Mouse (Mus musculus) urinary bladder, postnatal 4 days (tissue): ENCODE results near the gene AL731706.2.
A peak's percentile ranks its signal among the peaks of the same experiment; 100 is the strongest.
"Not testable (repeated sequence)": the region's sequence is repeated elsewhere in the genome, so short reads cannot be mapped to it uniquely, and the experiment has no call there.

Source experiments
- DNase-seq, 2 experiments: peaks; one replicate each; pipeline ENCODE4 v3.0.0; 2021 to 2022; ENCODE audit warnings: low spot score in 2 of 2

AL731706.2 gene

DNA sequence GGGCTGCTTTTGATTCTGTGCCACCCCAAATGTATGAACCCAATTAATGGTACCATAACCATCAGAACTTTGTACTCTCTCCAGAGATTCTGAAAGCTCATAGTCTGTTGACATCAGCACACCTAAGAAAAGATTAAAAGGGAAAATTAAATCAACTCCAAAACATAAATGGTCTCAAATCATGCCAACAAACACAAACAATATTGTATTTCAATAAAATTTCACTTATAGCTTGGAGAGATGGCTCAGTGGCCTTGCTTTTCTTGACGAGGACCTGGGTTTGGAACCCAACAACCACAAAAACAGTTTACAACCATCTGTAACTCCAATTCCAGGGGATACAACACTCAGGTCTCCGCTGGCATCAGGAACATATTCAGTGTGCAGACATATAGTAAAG, at the start of gene AL731706.2:
Gene AL731706.2, minus strand, starts transcription at position 101 of the 400 bp plus-strand sequence.
- no peak for DNase-seq

DNA sequence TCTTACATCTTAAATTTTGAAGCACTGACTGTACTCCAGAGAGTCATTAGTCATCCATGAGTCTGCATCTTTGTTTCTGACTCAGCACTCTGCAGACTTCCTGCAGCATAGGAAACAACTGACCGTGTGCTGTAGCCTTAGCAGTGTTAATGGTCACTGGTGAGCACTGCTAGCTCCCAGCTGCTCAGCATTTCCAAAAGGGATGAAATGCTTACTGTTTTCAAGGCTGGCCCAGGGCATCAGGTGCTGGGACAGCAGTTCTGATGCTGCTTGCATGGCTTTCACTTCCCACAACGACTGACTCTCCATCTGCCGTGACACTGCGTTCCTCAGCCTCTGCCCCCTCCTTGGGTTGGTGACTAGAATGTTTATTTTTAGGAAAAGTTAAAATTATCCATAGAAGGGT, 35.5 kb upstream of the AL731706.2 start:
- DNase-seq = no peak

DNA sequence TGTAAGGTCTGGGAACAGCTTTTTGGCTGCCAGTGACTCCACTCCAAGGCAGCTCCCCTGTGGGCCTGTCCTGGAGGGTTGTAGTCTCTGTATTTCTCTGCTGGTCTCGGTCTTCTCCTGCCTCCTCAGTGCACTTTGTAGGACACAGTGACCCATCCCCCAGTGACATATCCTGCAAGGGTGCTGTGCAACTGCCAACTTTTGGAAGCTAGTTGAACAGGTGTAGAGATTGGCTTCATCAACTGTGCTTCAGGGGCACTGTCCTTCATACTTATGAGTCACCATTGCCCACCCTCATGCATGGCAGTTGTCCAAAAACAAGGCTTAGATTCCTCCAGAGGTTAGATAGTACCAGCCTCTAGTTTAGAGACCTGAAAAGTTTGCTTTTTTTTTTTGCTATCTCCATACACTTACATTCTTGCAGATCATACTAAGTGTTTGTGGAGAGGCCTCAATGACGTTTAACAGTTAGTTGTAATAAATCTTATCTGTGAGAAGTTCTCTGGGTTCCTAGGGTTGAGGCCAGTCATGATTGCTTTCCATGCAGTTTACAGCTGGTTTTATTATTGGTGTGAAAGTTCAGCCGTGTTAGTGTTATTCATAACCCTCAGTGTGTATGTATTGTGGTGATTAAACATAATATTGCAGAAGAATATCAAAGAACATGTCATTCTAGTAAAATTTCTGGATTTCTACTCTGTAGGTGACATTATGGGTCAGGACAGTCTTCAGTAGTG, 34.9 kb upstream of the AL731706.2 start:
- no peak for DNase-seq

DNA sequence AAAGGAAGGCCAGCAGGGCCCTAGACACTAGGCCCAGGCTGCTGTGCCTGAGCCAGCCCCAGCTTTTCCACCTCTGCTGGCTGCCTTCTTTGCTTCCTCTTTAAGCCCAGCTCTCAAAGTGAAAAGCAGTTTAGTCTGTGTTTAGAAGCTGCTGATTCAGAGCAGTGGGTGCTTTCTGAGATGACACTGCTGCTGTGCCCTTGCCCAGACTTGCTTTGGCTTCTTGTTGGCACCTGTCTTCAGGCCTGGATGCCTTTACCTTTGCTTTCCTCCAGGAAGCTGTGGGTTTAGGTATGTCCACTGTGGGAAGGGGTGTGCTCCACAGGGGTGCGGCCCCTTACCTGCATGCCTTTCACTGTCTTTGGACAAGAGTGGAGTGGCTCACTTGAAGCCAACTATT, 34.0 kb upstream of the AL731706.2 start:
- peak; percentile 47 to 59 for DNase-seq

DNA sequence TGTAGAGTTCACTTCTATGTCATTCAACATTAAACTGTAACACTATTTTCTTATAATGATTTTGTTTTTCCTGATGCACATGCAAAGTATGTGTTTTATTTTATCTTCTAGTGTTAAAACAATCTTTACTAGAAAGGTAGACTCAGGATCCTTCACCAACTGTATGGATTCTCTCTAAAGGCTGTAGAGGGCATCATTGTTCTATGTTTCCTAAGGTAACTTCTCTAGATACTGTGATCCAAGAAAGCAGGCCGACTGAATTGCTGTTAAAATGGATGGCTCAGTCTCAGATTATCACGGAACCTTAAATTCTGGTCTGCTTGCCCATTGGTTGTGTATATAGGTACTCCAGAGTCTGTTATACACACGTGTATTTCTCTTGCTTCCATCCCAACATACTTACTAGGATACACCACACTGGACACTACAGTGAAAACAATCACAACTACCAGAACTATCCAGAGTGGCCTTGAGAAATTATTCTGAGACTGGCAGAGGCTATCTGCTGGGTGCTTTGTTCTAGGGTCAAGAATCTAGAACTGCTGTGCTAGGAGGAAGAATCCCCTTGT, 28.9 kb upstream of the AL731706.2 start:
- DNase-seq = no peak

DNA sequence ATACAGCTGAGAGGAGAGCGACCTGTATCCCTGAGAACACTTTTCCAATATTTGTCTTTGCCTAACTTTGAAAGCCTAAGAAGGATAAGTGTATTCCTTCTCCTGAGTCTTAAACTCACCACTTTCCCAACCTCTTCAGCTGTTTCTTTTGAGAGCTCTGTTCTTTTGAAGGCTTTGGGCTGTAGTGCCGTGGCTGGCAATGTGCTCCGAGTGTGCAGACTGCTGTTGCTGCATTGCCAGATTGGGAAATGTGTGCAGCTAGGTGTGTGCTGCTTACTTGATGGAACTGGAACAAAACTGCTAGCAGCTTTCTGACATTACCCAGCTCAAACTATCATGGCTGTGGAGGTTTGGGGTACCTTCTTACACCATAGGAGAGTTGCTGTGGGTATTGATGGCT, 27.5 kb upstream of the AL731706.2 start:
- no peak for DNase-seq

DNA sequence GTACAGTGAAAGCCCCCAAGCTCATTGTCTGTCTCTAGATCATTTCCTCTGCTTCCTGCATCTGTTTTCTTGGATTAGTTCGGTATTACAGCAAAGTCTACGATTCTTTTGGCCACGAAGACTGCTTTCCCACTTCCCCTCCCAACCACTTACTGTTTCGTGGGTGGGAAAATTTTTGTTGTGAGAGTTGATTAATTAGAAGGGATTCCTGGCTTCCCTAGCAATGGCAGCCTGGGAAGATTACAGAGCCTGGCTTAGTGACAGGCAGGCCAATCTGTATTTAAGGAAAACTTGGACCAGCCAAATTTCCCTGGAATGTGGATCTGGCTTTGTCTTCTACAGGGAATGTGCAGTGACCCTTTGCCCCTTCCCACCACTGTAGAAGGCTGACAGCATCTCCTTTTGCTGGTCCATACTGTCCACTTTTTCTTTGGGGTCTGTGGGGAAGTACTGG, 26.5 kb upstream of the AL731706.2 start:
- DNase-seq = no peak

DNA sequence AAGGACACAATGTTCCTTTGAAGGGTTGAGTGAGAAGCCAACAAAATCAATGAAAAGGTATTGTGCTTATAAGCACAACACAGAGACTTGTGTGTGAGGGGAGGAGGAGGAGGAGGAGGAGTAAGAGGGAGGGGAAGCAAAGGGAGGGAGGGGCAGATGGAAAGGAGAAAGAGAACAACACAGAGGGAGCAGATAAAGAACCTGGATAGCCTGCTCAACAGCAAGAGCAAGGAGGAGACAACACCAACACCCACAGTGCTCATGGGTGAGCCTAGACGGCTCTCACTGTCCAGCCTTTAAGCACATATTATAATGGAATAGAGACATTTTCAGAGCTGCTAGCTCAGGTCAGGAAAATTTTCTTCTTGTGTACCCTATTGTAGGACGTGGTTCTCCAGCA, 23.8 kb upstream of the AL731706.2 start:
- no peak for DNase-seq

DNA sequence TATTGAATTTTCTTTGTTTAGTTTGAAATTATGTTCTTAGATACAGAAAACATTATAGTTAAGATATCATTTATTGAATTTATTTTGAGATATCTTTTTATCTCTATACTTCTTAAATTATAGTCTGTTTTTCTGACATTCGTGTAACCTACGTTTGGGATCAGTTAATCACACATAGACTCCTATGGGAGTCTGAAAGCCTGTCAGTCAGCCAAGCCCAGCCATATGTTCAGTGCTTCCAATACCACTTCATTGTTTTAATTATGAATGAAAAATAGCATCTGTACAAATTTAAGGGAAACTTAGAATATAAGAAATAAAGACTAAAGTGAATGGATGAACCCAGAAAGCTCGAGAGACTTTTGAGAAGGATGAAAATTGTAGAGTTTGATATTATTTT, 23.1 kb upstream of the AL731706.2 start:
- DNase-seq = no peak

DNA sequence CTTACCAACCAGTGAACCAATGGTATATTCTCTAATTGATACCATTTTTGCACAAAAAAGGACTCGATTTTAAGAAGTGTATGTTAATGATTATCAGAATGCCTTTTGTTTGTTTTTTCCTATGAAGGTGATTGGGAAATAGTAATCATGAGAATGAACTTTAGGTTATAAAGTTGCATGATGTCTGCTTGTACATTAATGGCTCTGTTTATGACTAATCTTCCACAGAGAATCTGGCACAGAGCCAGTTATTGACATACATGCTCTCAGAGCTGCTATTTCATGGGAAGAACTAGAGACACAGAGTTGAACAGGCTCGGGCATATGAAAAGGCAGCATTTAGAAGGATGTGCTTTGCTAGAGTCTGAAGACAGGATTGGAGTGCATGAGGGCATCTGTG, 10.7 kb upstream of the AL731706.2 start:
- no peak for DNase-seq

DNA sequence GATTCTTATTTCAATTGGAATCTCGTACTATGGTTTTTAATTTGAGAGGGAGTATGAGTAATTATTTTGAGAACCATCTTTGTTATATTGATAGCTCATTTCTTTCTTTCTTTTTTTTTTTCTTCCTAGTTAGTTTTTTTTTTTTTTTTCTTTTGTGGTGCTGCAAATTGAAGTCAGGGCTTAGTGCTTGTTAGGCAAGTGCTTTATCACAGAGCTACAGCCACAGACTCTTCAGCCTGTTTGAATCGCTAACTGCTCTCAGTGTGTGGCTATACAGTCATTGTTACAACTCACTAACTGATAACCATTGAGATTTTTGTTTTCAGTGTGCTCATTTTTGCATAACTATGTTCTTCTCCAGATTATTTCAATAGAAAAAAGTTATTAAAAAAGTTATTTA, 9.0 kb upstream of the AL731706.2 start:
- DNase-seq = no peak

DNA sequence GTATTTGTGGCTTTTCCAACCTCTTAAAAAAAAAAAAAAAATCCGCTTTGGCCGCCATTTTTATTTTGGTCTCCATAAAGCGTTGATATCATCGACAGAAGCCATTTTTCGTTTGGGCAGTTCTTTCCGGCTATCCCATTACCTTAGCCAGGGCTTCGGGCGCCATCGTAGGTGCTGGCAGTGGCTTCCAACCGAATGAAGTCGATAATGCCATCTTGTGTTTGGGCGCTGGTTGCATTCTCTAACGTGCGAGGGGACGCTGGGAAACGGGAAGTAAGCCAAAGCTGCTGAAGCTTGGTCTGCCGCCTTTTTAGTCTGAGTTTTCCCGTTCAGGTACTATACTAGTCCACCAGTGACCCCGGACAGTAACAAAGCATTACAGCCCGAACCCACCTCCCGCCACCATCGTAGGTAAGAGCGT, 6.5 kb upstream of the AL731706.2 start:
- peak; percentile 91 to 92 for DNase-seq

DNA sequence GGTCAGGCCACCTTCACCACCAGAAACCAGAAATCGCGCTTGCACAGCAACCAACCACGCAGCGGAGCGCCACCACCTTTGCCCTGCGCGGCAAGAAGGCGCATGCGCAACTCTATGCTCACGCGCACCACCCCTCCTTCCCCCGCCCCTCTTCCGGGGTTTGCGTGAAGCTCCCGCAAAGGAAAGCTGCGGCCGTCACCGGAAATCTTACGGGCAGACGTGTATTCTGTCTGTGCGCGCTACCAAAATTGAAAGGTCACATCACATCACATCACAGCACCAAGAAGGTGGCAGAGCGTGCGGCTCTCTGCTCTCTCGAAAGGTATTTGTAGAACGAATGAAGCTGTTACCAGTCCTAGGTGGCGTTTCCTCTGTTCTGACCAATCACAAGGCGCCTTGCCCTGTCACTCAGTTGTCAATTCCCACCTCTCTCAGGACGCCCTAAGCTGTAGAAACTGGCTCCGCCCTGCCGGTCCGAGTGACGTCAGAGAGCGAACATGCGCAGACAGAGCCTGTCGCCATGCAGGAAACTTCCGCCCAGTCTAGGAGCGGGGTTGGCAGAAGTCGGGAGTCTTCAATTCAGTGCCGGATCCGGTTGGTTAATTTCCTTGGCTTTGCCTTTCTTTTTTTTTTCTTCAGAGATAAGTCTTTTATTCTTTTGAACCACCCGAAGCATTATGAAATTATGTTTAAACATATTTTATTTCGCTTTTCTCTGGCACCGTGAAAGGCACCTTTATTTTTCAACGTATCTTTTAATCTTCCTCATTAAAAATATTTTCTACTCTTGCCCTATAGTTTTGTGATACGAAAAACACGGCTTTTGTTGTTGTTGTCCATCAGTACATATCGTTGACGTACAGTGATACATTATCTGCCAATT, 5.8 kb upstream of the AL731706.2 start, which contains the start of the genes Slx4ip, AL731706.1 and Mkks:
Gene Slx4ip, plus strand, starts transcription at position 151 of the 883 bp plus-strand sequence.
Gene AL731706.1, minus strand, starts transcription at position 322 of the 883 bp plus-strand sequence.
Gene Mkks, minus strand, starts transcription at position 322 of the 883 bp plus-strand sequence.
- peak; percentile 99 for DNase-seq

DNA sequence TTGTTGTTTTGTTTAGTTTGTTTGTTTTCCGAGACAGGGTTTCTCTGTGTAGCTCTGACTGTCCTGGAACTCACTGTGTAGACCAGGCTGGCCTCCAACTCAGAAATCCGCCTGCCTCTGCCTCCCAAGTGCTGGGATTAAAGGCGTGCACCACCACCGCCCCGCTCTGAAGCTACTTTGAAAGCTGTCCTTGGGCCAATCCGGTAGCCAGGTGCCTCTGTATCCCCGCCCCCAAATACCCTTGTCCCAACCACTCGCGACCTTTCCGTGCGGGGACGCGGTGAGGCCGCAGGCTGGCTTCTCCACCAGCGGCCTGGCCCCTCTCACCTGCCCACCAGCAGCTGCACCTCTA, 5.2 kb upstream of the AL731706.2 start:
- DNase-seq = not testable (repeated sequence)

DNA sequence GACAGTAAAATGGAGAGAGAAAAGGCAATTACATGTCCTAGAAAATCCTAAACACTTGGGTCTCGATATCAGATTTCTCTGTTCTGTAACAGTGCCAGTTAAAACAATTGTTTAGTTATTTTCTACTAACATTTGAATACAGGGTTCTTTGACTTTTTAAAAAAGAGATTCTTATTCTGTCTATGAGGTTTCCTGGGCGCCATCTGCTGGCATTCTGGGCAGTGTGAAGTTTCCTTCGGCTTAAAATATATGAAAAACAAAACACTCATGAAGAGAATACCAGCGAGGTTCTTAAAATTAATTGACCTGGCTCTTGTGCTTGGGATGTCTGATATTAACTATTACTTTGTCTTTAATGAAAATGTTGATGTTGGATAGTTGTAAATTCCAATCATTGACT, 1.4 kb upstream of the AL731706.2 start:
- no peak for DNase-seq

DNA sequence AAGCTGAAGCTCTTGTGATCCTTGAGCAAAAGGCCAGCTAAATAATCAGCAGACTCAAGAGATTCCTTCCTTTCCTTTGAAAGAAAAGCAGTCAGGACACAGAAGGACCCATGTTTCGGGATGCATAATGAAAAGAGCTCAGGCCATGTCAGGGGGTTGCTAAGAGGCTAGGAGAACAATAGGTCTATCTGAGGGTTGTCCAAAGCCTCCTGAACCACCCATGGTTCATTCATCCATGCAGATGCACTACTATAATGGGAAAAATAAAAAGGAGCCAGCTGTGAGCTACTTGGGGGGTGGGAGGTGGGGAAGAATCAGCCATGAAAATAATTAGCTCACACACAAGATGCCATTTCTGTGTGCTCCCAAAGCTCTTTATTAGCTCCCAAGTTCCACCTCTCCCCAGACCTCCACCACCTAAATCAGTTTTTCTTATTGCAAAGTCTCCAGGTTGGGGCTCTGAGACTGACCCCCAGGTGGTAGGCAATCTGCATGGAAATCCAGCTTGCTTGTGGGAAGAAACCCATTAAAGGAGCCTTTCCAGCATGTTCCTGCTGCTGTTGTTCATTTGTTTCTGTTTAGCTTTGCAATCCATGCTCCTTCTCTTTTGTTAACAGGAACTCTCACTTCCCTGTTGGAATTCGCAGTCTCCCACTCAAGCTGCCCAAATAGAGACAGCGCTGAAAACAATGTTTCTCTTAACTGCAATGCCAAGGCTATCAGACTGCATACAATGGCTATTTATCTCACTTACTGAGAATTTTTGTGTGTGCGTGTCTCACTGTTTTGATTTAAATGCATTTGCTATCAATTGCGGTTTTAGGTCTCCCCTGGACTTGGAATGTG, 30.7 kb downstream of the AL731706.2 start:
- DNase-seq = no peak

DNA sequence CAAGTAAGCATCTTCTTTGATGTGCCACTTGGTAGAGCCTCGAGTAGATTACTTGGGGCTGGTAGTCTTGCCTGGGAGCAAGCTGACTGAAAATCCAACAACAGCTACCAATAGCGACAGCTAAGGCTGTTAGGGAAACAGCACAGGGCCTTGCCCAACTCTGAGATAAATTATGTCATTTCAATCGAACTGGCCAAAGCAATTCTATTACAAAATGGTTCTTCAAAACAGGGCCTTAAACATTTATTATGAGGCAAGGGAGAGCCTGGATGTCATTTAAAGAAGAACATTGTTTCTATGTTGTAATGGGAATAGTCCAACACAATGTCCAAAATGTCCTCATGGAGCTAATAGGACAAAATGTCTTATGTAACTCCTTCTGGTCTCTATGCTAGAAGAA, 35.1 kb downstream of the AL731706.2 start:
- DNase-seq = no peak

DNA sequence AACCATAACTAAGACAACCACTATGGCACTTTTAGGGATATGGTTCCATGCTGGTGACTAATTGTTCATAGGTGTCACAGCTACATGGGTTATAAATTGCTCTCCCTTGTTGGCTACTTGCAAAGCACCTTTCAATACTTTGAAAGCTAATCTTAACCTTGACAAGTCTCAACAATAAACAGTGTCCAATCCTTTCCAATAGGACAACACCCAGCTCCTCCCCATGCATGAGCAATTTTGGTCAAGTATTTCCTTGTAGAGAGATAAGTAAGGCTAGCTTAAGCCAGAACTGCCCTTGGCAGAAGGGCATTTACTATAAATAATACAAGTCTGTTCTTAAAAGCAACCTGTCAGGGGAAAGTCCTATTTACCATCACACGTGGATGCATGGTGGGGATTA, 47.5 kb downstream of the AL731706.2 start:
- DNase-seq = no peak

DNA sequence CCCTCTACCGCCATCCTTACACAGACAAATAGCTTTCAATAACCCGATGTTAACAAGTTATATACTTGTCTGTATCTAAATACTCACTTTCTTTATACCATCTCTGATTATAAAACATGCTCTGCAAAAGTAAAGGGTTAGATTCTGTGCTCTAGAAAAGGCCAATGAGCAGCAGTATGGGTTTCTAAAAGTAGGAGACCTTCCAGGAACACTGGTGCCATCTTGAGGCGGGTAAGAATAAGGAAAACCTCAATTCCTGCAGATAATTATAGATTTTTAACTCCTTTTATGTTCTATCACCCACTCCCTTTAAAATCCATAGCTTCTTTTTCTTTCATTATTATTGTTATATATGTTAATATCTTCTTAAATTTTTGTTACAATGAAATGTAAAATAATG, 49.6 kb downstream of the AL731706.2 start:
- no peak for DNase-seq
